Mouse (Mus musculus) liver (tissue): ENCODE results near the gene Pla2g10.
A peak's percentile ranks its signal among the peaks of the same experiment; 100 is the strongest.
"Not testable (repeated sequence)": the region's sequence is repeated elsewhere in the genome, so short reads cannot be mapped to it uniquely, and the experiment has no call there.

ENCODE experiments used
- DNase-seq: peaks from one replicate; pipeline ENCODE4 v3.0.0-alpha.2; 2020; ENCODE audit warnings: mixed read lengths

Pla2g10 gene

DNA sequence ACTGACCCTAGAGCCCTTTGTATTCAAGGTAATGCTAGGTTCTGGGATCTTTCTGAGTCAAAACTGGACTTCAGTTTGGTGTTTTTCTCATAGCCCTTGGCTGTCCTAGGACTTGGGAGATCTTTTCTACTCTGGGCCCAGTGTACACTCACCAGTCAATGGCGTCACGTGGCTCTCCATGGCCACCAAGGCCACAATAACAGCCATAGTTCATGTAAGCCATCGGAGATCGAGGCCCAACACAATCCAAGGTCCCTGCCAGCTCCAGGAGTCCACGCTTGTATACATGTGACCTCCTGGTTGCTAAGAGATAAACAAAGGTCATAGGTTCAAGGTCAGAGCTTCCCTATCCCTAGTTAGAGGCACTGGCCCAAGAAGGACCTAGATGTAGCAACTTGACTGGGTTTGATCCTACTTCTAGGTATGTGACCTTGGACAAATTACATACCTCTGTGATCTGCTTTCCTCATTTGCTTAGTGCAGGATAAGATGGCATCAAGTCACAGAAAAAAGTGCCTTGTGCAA lies 2.9 kb downstream of the Pla2g10 start:
- DNase-seq, result no peak

- DNase-seq, result no peak
These were observed 7.8 kb downstream of the Pla2g10 start for GRCm38 (mm10) chr16:13722937-13723336.

GRCm38 (mm10) chr16:13716821-13717553 lies 13.8 kb downstream of the Pla2g10 start:
- DNase-seq, result no peak

DNA sequence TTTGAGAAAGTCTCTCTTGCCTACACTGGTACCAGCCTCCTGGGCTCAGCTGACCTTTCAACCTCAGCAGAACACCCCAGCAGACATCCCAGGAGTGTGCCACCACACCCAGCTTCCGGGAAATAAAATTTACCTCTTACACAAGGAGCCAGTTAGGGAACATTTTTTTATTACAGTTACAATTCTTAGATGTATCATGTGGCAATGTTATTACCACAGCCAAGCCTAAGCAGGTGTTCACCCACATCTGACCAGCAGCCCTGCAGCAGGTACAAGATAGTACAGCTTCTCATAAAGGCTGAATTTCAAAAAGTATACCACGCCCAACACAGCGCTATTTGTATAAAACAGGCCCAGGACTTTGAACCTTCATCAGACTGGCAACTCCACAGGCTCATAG lies 15.9 kb downstream of the Pla2g10 start:
- no peak for DNase-seq

DNA sequence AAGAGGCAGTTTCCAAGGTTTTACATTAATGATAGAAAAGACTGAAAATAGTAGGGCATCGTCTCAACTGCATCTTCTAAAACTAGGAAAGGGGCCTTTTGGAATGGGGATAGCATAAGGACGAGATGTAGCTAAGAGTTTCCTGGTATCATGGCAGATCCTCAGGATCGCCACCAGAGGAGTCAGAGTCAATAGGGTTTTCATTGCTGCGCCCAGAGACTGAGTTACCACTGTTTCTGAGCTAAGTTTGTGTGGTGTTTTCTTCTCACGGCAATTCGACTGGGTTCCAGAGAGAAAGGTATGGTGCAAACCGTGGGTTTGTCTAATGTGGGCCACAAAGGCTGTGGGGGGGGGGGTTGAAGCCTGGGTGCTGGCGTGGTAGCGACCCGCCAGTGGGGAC lies 26.1 kb downstream of the Pla2g10 start:
- DNase-seq, result no peak

DNA sequence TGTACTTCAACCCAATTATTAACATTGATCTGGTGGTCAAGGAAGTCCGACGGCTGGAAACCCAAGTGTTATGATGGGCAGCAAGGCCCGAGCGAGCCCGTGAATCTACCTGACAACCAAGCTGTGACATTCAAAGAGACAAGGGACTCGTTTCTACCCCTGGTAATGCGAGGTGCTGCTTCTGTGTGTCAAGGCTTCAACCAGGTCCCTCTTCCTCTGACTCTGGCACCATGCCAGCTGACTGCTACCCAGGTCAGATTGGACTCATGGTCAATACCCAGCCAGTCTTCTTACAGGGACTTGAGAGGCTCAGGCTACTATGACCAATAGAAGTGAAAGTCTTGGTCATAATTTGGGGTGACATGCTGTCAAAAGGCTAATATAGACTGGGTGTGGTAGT lies 28.6 kb downstream of the Pla2g10 start:
- no peak for DNase-seq

- no peak for DNase-seq
These were observed 31.8 kb downstream of the Pla2g10 start for GRCm38 (mm10) chr16:13698998-13699397.

- DNase-seq, result no peak
These were observed 52.0 kb downstream of the Pla2g10 start for GRCm38 (mm10) chr16:13678601-13679319.

- no peak for DNase-seq
These were observed 56.3 kb downstream of the Pla2g10 start for GRCm38 (mm10) chr16:13674511-13674910.

DNA sequence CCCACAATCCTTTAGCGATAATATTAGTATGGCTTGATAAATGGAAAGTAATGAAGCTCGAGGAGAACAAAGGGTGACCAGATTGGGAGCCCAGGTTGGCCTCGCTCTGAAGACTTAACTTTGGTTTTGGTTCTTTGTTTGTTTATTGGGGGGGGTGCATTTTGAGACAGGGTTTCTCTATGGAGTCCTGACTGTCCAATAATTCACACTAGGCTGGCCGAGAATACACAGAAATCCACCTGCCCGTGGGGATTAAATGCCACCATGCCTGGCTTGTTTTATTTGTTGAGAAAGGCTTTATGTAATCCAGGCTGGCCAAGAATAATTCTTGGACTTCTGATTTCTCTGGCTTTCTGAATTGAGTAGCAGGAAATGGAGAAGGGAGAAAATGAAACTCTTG lies 57.7 kb downstream of the Pla2g10 start:
- DNase-seq, result no peak

DNA sequence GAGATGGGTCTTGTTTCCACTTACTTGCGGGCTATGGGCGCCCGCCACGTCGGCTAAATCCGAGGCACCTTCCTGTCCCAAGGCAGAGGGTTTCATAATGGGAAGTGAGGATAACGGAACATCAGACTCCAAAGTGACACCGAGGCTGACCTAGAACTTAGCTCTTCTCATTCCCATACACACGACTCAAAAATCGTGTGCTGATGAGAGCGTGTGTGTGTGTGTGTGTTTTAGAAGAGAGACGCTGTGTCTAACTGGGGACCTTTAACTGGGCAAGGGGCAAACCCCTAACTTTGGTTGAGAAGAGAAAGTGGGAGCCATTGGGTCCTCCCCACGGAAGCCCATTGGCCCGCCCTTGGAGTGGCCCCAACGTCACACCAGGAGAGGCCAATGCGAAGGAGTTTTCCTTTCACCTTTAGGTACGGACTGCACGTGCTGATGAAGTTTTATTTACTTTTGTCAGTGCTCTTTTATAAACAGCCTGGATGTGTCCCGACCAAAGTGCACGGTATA lies 58.3 kb downstream of the Pla2g10 start:
- DNase-seq, result peak; percentile 81

DNA sequence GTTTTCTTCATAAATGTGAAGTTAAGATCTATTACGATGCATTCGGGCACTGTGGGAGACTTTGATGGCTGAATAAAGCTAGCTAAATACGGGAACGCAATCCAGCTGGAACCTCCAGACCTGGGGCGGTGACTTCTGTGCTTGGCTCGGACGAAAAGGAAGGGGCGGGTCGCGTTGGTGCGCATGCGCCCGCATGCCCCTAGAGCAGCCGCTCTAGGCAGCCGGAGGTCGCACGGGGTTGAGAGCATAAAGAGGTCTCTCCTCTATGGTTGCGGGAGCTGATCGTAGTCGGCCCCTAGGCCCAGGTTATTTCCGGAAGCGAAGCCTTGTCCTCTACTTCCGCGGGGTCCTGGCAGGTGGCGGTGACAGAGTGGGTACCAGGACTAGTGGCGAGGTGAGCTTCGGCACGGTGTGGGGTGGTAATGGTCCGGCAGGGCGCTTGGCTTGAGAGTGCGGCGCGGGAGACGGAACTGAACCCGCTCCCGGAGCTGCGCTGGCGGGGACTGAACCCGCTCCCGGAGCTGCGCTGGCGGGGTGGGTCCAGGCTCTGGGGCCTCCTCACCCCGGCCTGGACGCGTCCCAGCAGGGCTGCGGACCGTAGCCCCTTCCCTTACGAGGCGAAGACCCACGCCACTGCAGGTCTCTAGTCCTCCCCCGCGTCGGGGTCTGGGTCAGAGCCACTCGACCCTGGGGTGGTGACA lies 58.9 kb downstream of the Pla2g10 start, which contains the start of the genes Bfar and 3110001I22Rik:
TSS of gene Bfar (plus strand) at position 174 of the 701 bp plus-strand sequence.
TSS of gene 3110001I22Rik (plus strand) at position 245 of the 701 bp plus-strand sequence.
- peak; percentile 94 for DNase-seq

DNA sequence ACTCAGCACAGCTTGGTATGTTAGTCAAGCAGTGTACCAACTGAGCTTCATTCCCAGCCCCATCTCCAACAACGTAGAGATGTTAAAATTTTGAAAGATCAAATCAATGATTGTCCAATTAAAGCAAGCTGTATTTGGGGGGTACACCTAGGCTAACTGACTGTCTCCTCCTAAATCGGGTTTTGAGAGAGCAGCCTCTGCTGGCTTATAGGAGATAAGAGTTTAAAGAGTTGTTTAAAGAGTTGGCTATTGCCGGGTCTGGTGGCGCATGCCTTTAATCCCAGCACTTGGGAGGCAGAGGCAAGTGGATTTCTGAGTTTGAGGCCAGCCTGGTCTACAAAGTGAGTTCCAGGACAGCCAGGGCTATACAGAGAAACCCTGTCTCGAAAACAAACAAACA lies 59.9 kb downstream of the Pla2g10 start:
- not testable (repeated sequence) for DNase-seq

- DNase-seq, result no peak
These were observed 61.5 kb downstream of the Pla2g10 start for GRCm38 (mm10) chr16:13669282-13669681.

- DNase-seq, result no peak
These were observed 62.2 kb downstream of the Pla2g10 start for GRCm38 (mm10) chr16:13668402-13669108.

GRCm38 (mm10) chr16:13667878-13668343 lies 62.9 kb downstream of the Pla2g10 start, which contains the start of gene Parn:
Parn (minus strand) TSS chr16:13668170.
- peak; percentile 93 for DNase-seq
